Mouse (Mus musculus): Measurements from ENCODE around the gene Galnt10. TPM values are rescaled to one million over a fixed set of nuclear protein-coding genes. Genes with fewer than 3 reads are reported as not detected.
A peak's percentile ranks its signal among the peaks of the same experiment; 100 is the strongest.

The Galnt10 gene
- total and polyA plus RNA-seq, 3 experiments, result 17.5 to 41.2 (median 21.4) TPM

- no peak for TF ChIP-seq POLR2AphosphoS5 (IDR thresholded peaks at IDR 0.05; ENCODE audit: insufficient replicate concordance, low read depth, low read length)
- ATAC-seq (ENCODE audit: extremely low read depth, insufficient number of reproducible peaks, low FRiP score, poor library complexity, severe bottlenecking) (no peak), DNase-seq (ENCODE audit: low spot score) (no peak)
- Histone ChIP-seq H3K9me3 (replicated peaks) (no peaks in the 10 kb centered on the region), H3K4me3 (ENCODE audit: low read depth, low read length) (no peak overlapping the region), H3K27me3 (ENCODE audit: insufficient read depth, low read length) (no peaks in the 10 kb centered on the region), H3K36me3 (replicated peaks) (peaks cover 4% of the 10 kb centered on the region), H3K4me1 (ENCODE audit: insufficient read depth, low read depth, low read length) (peaks cover 24% of the 10 kb centered on the region)
Observed at GRCm38 (mm10) chr11:57797828-57798227, 152.6 kb downstream of the Galnt10 start.

GRCm38 (mm10) chr11:57799456-57799855, 154.2 kb downstream of the Galnt10 start:
- DNase-seq (ENCODE audit: low spot score) (no peak), ATAC-seq (ENCODE audit: extremely low read depth, insufficient number of reproducible peaks, low FRiP score, poor library complexity, severe bottlenecking) (no peak)
- no peaks in the 10 kb centered on the region for H3K27me3 ChIP-seq (ENCODE audit: insufficient read depth, low read length)
- H3K36me3 ChIP-seq (replicated peaks), result peaks cover 10% of the 10 kb centered on the region
- peaks cover 38% of the 10 kb centered on the region for H3K4me1 ChIP-seq (ENCODE audit: insufficient read depth, low read depth, low read length)
- no peak for TF ChIP-seq GATA2 (IDR thresholded peaks at IDR 0.05; ENCODE audit: borderline replicate concordance, low read depth, low read length)
- no peak for TF ChIP-seq POLR2AphosphoS5 (IDR thresholded peaks at IDR 0.05; ENCODE audit: insufficient replicate concordance, low read depth, low read length)
- TF ChIP-seq TAL1 (conservative IDR thresholded peaks at IDR 0.05; ENCODE audit: low read depth, low read length), result no peak
- no peak for TF ChIP-seq GATA1 (IDR thresholded peaks at IDR 0.05; ENCODE audit: borderline replicate concordance, low read length)
- TF ChIP-seq CTCF (IDR thresholded peaks at IDR 0.05; ENCODE audit: low read depth, low read length), result no peak
- no peak overlapping the region for H3K4me3 ChIP-seq (ENCODE audit: low read depth, low read length)
- H3K9me3 ChIP-seq (replicated peaks), result no peaks in the 10 kb centered on the region

GRCm38 (mm10) chr11:57800266-57800951, 155.2 kb downstream of the Galnt10 start:
- H3K4me3 ChIP-seq (ENCODE audit: low read depth, low read length), result peak overlapping the region; percentile 94
- no peaks in the 10 kb centered on the region for H3K27me3 ChIP-seq (ENCODE audit: insufficient read depth, low read length)
- no peaks in the 10 kb centered on the region for H3K9me3 ChIP-seq (replicated peaks)
- H3K36me3 ChIP-seq (replicated peaks), result peaks cover 10% of the 10 kb centered on the region
- no peak for TF ChIP-seq TAL1 (conservative IDR thresholded peaks at IDR 0.05; ENCODE audit: low read depth, low read length)
- TF ChIP-seq CTCF (IDR thresholded peaks at IDR 0.05; ENCODE audit: low read depth, low read length), result no peak
- TF ChIP-seq GATA2 (IDR thresholded peaks at IDR 0.05; ENCODE audit: borderline replicate concordance, low read depth, low read length), result no peak
- no peak for TF ChIP-seq POLR2AphosphoS5 (IDR thresholded peaks at IDR 0.05; ENCODE audit: insufficient replicate concordance, low read depth, low read length)
- TF ChIP-seq GATA1 (IDR thresholded peaks at IDR 0.05; ENCODE audit: borderline replicate concordance, low read length), result no peak
- peaks cover 46% of the 10 kb centered on the region for H3K4me1 ChIP-seq (ENCODE audit: insufficient read depth, low read depth, low read length)
- ATAC-seq (ENCODE audit: extremely low read depth, insufficient number of reproducible peaks, low FRiP score, poor library complexity, severe bottlenecking) (no peak), DNase-seq (ENCODE audit: low spot score) (no peak)

- peak; percentile 92 for ATAC-seq (ENCODE audit: extremely low read depth, insufficient number of reproducible peaks, low FRiP score, poor library complexity, severe bottlenecking)
- H3K4me1 ChIP-seq (ENCODE audit: insufficient read depth, low read depth, low read length), result peaks cover 54% of the 10 kb centered on the region
- TF ChIP-seq CTCF (IDR thresholded peaks at IDR 0.05; ENCODE audit: low read depth, low read length), result no peak
- TF ChIP-seq GATA1 (IDR thresholded peaks at IDR 0.05; ENCODE audit: borderline replicate concordance, low read length), result no peak
- TF ChIP-seq TAL1 (conservative IDR thresholded peaks at IDR 0.05; ENCODE audit: low read depth, low read length), result no peak
- TF ChIP-seq GATA2 (IDR thresholded peaks at IDR 0.05; ENCODE audit: borderline replicate concordance, low read depth, low read length), result no peak
- TF ChIP-seq POLR2AphosphoS5 (IDR thresholded peaks at IDR 0.05; ENCODE audit: insufficient replicate concordance, low read depth, low read length), result no peak
Observed at GRCm38 (mm10) chr11:57800971-57801765, 155.9 kb downstream of the Galnt10 start, which contains the start of gene Sap30l. Gene Sap30l, plus strand, starts transcription at chr11:57801637.

GRCm38 (mm10) chr11:57801766-57802510, 156.7 kb downstream of the Galnt10 start:
- peak overlapping the region; percentile 94 for H3K4me3 ChIP-seq (ENCODE audit: low read depth, low read length)
- DNase-seq (ENCODE audit: low spot score) (peak; percentile 64), ATAC-seq (ENCODE audit: extremely low read depth, insufficient number of reproducible peaks, low FRiP score, poor library complexity, severe bottlenecking) (no peak)
- TF ChIP-seq POLR2AphosphoS5 (IDR thresholded peaks at IDR 0.05; ENCODE audit: insufficient replicate concordance, low read depth, low read length) (no peak), GATA1 (IDR thresholded peaks at IDR 0.05; ENCODE audit: borderline replicate concordance, low read length) (no peak), GATA2 (IDR thresholded peaks at IDR 0.05; ENCODE audit: borderline replicate concordance, low read depth, low read length) (no peak), TAL1 (conservative IDR thresholded peaks at IDR 0.05; ENCODE audit: low read depth, low read length) (no peak), CTCF (IDR thresholded peaks at IDR 0.05; ENCODE audit: low read depth, low read length) (no peak)
- no peaks in the 10 kb centered on the region for H3K9me3 ChIP-seq (replicated peaks)
- no peaks in the 10 kb centered on the region for H3K27me3 ChIP-seq (ENCODE audit: insufficient read depth, low read length)
- peaks cover 62% of the 10 kb centered on the region for H3K4me1 ChIP-seq (ENCODE audit: insufficient read depth, low read depth, low read length)
- H3K36me3 ChIP-seq (replicated peaks), result peaks cover 22% of the 10 kb centered on the region

More at GRCm38 (mm10) chr11:57800971-57801765, 155.9 kb downstream of the Galnt10 start, which contains the start of gene Sap30l:
- peak within 1 kb of the TSS; percentile 94 for H3K4me3 ChIP-seq (ENCODE audit: low read depth, low read length)
- H3K9me3 ChIP-seq (replicated peaks), result no peaks in the 10 kb centered on the region
- H3K27me3 ChIP-seq (ENCODE audit: insufficient read depth, low read length), result no peaks in the 10 kb centered on the region
- H3K36me3 ChIP-seq (replicated peaks), result peaks cover 17% of the 10 kb centered on the region
- peak; percentile 100 for DNase-seq (ENCODE audit: low spot score)

- ATAC-seq (ENCODE audit: extremely low read depth, insufficient number of reproducible peaks, low FRiP score, poor library complexity, severe bottlenecking) (no peak), DNase-seq (ENCODE audit: low spot score) (no peak)
- Histone ChIP-seq H3K9me3 (replicated peaks) (no peaks in the 10 kb centered on the region), H3K36me3 (replicated peaks) (peaks cover 24% of the 10 kb centered on the region), H3K4me1 (ENCODE audit: insufficient read depth, low read depth, low read length) (peaks cover 65% of the 10 kb centered on the region), H3K27me3 (ENCODE audit: insufficient read depth, low read length) (no peaks in the 10 kb centered on the region), H3K4me3 (ENCODE audit: low read depth, low read length) (peak overlapping the region; percentile 94)
- TF ChIP-seq CTCF (IDR thresholded peaks at IDR 0.05; ENCODE audit: low read depth, low read length) (no peak), POLR2AphosphoS5 (IDR thresholded peaks at IDR 0.05; ENCODE audit: insufficient replicate concordance, low read depth, low read length) (no peak), GATA1 (IDR thresholded peaks at IDR 0.05; ENCODE audit: borderline replicate concordance, low read length) (no peak), GATA2 (IDR thresholded peaks at IDR 0.05; ENCODE audit: borderline replicate concordance, low read depth, low read length) (no peak), TAL1 (conservative IDR thresholded peaks at IDR 0.05; ENCODE audit: low read depth, low read length) (no peak)
Observed at GRCm38 (mm10) chr11:57802511-57802870, 157.2 kb downstream of the Galnt10 start.

All from G1E (cell line).